Mouse (Mus musculus): ENCODE results near the gene Olfr912. TPM values are rescaled to one million over a fixed set of nuclear protein-coding genes. Genes with fewer than 3 reads are reported as not detected.

Gene Olfr912
- polyA plus RNA-seq (2017; shearing (Covaris generic)) = 0.06 TPM

GRCm38 (mm10) chr9:38579878-38580277 lies at the start of gene Olfr912:
TSS of gene Olfr912 (plus strand) at chr9:38580178.

GRCm38 (mm10) chr9:38537549-38537948 lies 42.4 kb upstream of the Olfr912 start, which contains the start of gene Olfr910:
TSS of gene Olfr910 (plus strand) at chr9:38537849.

DNA sequence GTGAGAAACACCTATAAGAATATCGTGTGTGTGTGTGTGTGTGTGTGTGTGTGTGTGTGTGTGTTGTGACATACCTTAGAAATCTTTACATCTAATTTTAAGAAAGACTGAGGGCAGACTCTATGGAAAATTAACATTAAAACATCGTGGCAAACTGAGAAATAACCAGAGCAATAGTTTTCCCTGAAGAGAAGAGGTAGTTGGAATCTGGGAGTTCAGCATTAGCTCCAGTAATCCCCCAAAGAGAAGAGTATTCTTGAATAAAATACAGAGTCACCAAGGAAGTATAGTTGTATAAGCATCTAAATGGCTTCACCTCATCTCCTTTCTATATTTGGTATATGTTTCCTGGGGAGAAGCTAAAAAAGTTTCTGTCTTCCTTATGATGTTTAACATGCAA lies 12.5 kb downstream of the Olfr912 start, which contains the start of gene Olfr913:
Olfr913 (plus strand) TSS at position 301 of the 400 bp plus-strand sequence.

GRCm38 (mm10) chr9:38604802-38605201 lies 24.8 kb downstream of the Olfr912 start, which contains the start of gene Olfr914:
TSS of gene Olfr914 (plus strand) at chr9:38605102.

Other genes starting within 250 kb of the Olfr912 start
- 0.34 TPM for gene Olfr898, start 231.8 kb upstream of the Olfr912 start, polyA plus RNA-seq (2017; shearing (Covaris generic))
- gene Olfr250, start 213.3 kb upstream of the Olfr912 start, polyA plus RNA-seq (2017; shearing (Covaris generic)) = not detected
- gene Olfr251, start 203.1 kb upstream of the Olfr912 start, polyA plus RNA-seq (2017; shearing (Covaris generic)) = 0.17 TPM
- not detected for gene Olfr147, start 178.5 kb upstream of the Olfr912 start, polyA plus RNA-seq (2017; shearing (Covaris generic))
- gene Olfr901, start 150.7 kb upstream of the Olfr912 start, polyA plus RNA-seq (2017; shearing (Covaris generic)) = not detected
- not detected for gene Olfr902, start 132.5 kb upstream of the Olfr912 start, polyA plus RNA-seq (2017; shearing (Covaris generic))
- gene Olfr904, start 117.0 kb upstream of the Olfr912 start, polyA plus RNA-seq (2017; shearing (Covaris generic)) = 0.12 TPM
- gene Olfr905, start 109.1 kb upstream of the Olfr912 start, polyA plus RNA-seq (2017; shearing (Covaris generic)) = 0.20 TPM
- gene Olfr906, start 93.1 kb upstream of the Olfr912 start, polyA plus RNA-seq (2017; shearing (Covaris generic)) = not detected
- not detected for gene Olfr907, start 84.4 kb upstream of the Olfr912 start, polyA plus RNA-seq (2017; shearing (Covaris generic))
- not detected for gene Olfr911-ps1, start 58.6 kb upstream of the Olfr912 start, polyA plus RNA-seq (2017; shearing (Covaris generic))
- gene Olfr910, start 42.3 kb upstream of the Olfr912 start, polyA plus RNA-seq (2017; shearing (Covaris generic)) = not detected
- not detected for gene Olfr913, start 12.6 kb downstream of the Olfr912 start, polyA plus RNA-seq (2017; shearing (Covaris generic))
- gene Olfr914, start 24.9 kb downstream of the Olfr912 start, polyA plus RNA-seq (2017; shearing (Covaris generic)) = not detected
- gene Olfr916, start 79.7 kb downstream of the Olfr912 start, polyA plus RNA-seq (2017; shearing (Covaris generic)) = 0.22 TPM
- gene Olfr917, start 85.7 kb downstream of the Olfr912 start, polyA plus RNA-seq (2017; shearing (Covaris generic)) = not detected
- gene Olfr918, start 94.4 kb downstream of the Olfr912 start, polyA plus RNA-seq (2017; shearing (Covaris generic)) = not detected
- gene Olfr919, start 123.5 kb downstream of the Olfr912 start, polyA plus RNA-seq (2017; shearing (Covaris generic)) = not detected
- 28.5 TPM for gene Vwa5a, start 138.1 kb downstream of the Olfr912 start, polyA plus RNA-seq (2017; shearing (Covaris generic))
- gene Olfr920, start 172.1 kb downstream of the Olfr912 start, polyA plus RNA-seq (2017; shearing (Covaris generic)) = not detected
- gene Olfr921, start 192.9 kb downstream of the Olfr912 start, polyA plus RNA-seq (2017; shearing (Covaris generic)) = not detected
- not detected for gene Olfr922, start 234.4 kb downstream of the Olfr912 start, polyA plus RNA-seq (2017; shearing (Covaris generic))
- gene Olfr923, start 246.4 kb downstream of the Olfr912 start, polyA plus RNA-seq (2017; shearing (Covaris generic)) = not detected